Mouse (Mus musculus): Measurements from ENCODE around the gene Tbc1d2b.

The Tbc1d2b gene

GRCm38 (mm10) chr9:90265322-90266039 lies 5.1 kb downstream of the Tbc1d2b start:
- peak in 1 of 2 experiments; percentile 2 for DNase-seq (ENCODE audit: low spot score in 2 of 2)

GRCm38 (mm10) chr9:90263340-90263679 lies 7.3 kb downstream of the Tbc1d2b start:
- DNase-seq (ENCODE audit: low spot score in 2 of 2), result no peak

- DNase-seq (ENCODE audit: low spot score in 2 of 2), result no peak
Measured at GRCm38 (mm10) chr9:90262591-90263339, 7.8 kb downstream of the Tbc1d2b start.

GRCm38 (mm10) chr9:90262063-90262462 lies 8.5 kb downstream of the Tbc1d2b start:
- DNase-seq (ENCODE audit: low spot score in 2 of 2), result no peak

GRCm38 (mm10) chr9:90260600-90261375 lies 9.8 kb downstream of the Tbc1d2b start:
- no peak for DNase-seq (ENCODE audit: low spot score in 2 of 2)

GRCm38 (mm10) chr9:90260079-90260478 lies 10.5 kb downstream of the Tbc1d2b start:
- DNase-seq (ENCODE audit: low spot score in 2 of 2), result no peak

GRCm38 (mm10) chr9:90259400-90259950 lies 11.1 kb downstream of the Tbc1d2b start:
- peak in 1 of 2 experiments; percentile 44 for DNase-seq (ENCODE audit: low spot score in 2 of 2)

GRCm38 (mm10) chr9:90257754-90258531 lies 12.7 kb downstream of the Tbc1d2b start:
- no peak for DNase-seq (ENCODE audit: low spot score in 2 of 2)

- no peak for DNase-seq (ENCODE audit: low spot score in 2 of 2)
Measured at GRCm38 (mm10) chr9:90257220-90257619, 13.4 kb downstream of the Tbc1d2b start.

GRCm38 (mm10) chr9:90255844-90256405 lies 14.7 kb downstream of the Tbc1d2b start:
- no peak for DNase-seq (ENCODE audit: low spot score in 2 of 2)

GRCm38 (mm10) chr9:90253181-90253580 lies 17.4 kb downstream of the Tbc1d2b start:
- no peak for DNase-seq (ENCODE audit: low spot score in 2 of 2)

GRCm38 (mm10) chr9:90250964-90251750 lies 19.4 kb downstream of the Tbc1d2b start:
- DNase-seq (ENCODE audit: low spot score in 2 of 2), result no peak

GRCm38 (mm10) chr9:90250141-90250775 lies 20.3 kb downstream of the Tbc1d2b start:
- DNase-seq (ENCODE audit: low spot score in 2 of 2), result no peak

- DNase-seq (ENCODE audit: low spot score in 2 of 2), result no peak
Measured at GRCm38 (mm10) chr9:90249036-90249435, 21.6 kb downstream of the Tbc1d2b start.

GRCm38 (mm10) chr9:90248326-90248725 lies 22.3 kb downstream of the Tbc1d2b start:
- DNase-seq (ENCODE audit: low spot score in 2 of 2), result no peak

- peak in 1 of 2 experiments; percentile 56 for DNase-seq (ENCODE audit: low spot score in 2 of 2)
Measured at GRCm38 (mm10) chr9:90247316-90247715, 23.3 kb downstream of the Tbc1d2b start.

GRCm38 (mm10) chr9:90245781-90246180 lies 24.8 kb downstream of the Tbc1d2b start:
- DNase-seq (ENCODE audit: low spot score in 2 of 2), result no peak

GRCm38 (mm10) chr9:90245206-90245605 lies 25.4 kb downstream of the Tbc1d2b start:
- DNase-seq (ENCODE audit: low spot score in 2 of 2), result no peak

GRCm38 (mm10) chr9:90244301-90245151 lies 26.1 kb downstream of the Tbc1d2b start:
- DNase-seq (ENCODE audit: low spot score in 2 of 2), result no peak
